Mouse (Mus musculus) forebrain, postnatal 0 days (tissue): ENCODE results near the gene Arid1b. TPM values are rescaled to one million over a fixed set of nuclear protein-coding genes. Genes with fewer than 3 reads are reported as not detected.

Experiments
- ATAC-seq: fragments of 200-750 bp; cut with Nextera tagmentation; 2 replicates; pipeline ENCODE4 v1.8.0; 2017; ENCODE audit warnings: mild to moderate bottlenecking, moderate library complexity
- DNase-seq: peaks from one replicate; pipeline ENCODE4 v3.0.0-alpha.2; 2015
- H3K27ac ChIP-seq: fragments of 300-500 bp; sonication (generic); 2 replicates; pipeline ENCODE4 v1.5.1; 2014; ENCODE audit warnings: low read depth, mild to moderate bottlenecking, antibody characterized with exemption, low read length, moderate library complexity, mixed read lengths
- H3K27me3 ChIP-seq: fragments of 300-500 bp; sonication (generic); 2 replicates; pipeline ENCODE4 v1.6.1; 2014; ENCODE audit warnings: mild to moderate bottlenecking, low read length, mixed read lengths; ENCODE audit not compliant: insufficient read depth
- H3K36me3 ChIP-seq: fragments of 300-500 bp; sonication (generic); 2 replicates; pipeline ENCODE4 v1.6.1; 2014; ENCODE audit warnings: mild to moderate bottlenecking, moderate library complexity; ENCODE audit not compliant: insufficient read depth
- H3K4me1 ChIP-seq: fragments of 300-500 bp; sonication (generic); 2 replicates; pipeline ENCODE4 v1.6.1; 2014; ENCODE audit warnings: antibody characterized with exemption; ENCODE audit not compliant: insufficient read depth
- H3K4me2 ChIP-seq: fragments of 300-500 bp; sonication (generic); 2 replicates; pipeline ENCODE4 v1.6.1; 2014; ENCODE audit warnings: low read depth, mild to moderate bottlenecking, moderate library complexity
- H3K4me3 ChIP-seq: fragments of 300-500 bp; sonication (generic); 2 replicates; pipeline ENCODE4 v1.5.1; 2014; ENCODE audit warnings: low read depth, low read length, mixed read lengths
- H3K9ac ChIP-seq: fragments of 300-500 bp; sonication (generic); 2 replicates; pipeline ENCODE4 v1.6.1; 2014; ENCODE audit warnings: mild to moderate bottlenecking
- H3K9me3 ChIP-seq: fragments of 300-500 bp; sonication (generic); 2 replicates; pipeline ENCODE4 v1.6.1; 2016; ENCODE audit warnings: low read length
- CTCF ChIP-seq: sonication (generic); IDR thresholded peaks from 2 replicates; pipeline ENCODE4 v1.5.1; 2016; ENCODE audit warnings: antibody characterized with exemption, control low read depth, low read depth
- WGBS: fragments of 180-500 bp; shearing (Covaris S2); extraction: QIAGEN DNeasy Blood & Tissue Kit; methylation state at CpG from one replicate; pipeline ENCODE4 v1.1.7; 2014; 5-methylcytosine and 5-hydroxymethylcytosine counted together
- polyA plus RNA-seq: library from polyadenylated mRNA; unstranded; fragments of >200 nt; fragmentation: Nextera tagmentation; extraction: Ambion mirVana; gene quantifications from 2 replicates; pipeline ENCODE4 v1.2.1, GENCODE M21; 2015
- total RNA-seq: library from RNA; depleted of rRNA; stranded (reverse); fragments of >200 nt; gene quantifications from 2 replicates; pipeline ENCODE4 v1.2.3, GENCODE M21; 2014

Gene Arid1b
- total and polyA plus RNA-seq, 2 experiments from 2014 or later, result 10.5 to 51.6 TPM

DNA sequence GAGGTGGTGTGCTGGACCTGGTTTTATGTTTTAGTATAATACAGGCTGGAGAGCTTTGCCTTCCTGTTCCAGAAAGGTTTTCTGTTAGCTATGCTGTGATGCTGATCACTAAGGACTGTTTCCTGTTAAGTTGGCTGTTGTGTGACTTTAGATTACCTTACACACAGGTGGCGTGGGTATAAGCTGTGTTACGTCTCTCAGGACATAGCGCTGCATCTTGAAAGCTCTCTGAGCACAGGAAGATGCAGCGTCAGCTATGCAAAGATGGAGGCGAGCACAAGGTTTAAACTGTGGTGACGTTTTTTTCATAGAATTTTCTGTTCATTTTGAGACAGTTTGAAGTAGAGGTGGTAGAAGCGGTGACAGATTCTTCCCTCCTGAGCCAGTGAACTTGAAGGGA lies 174.5 kb downstream of the Arid1b start:
- TF ChIP-seq CTCF, result no peak
- Histone ChIP-seq H3K9ac (no peak overlapping the region), H3K27ac (no peak overlapping the region), H3K4me1 (peaks cover 17% of the 10 kb centered on the region; the same call in 1 of the 2 replicates), H3K27me3 (no peaks in the 10 kb centered on the region), H3K4me2 (no peak overlapping the region), H3K36me3 (no peaks in the 10 kb centered on the region), H3K4me3 (no peak overlapping the region), H3K9me3 (no peaks in the 10 kb centered on the region)
- ATAC-seq (no peak), DNase-seq (no peak)
- 82% methylated on average over 7 of the region's 7 CpGs for WGBS

DNA sequence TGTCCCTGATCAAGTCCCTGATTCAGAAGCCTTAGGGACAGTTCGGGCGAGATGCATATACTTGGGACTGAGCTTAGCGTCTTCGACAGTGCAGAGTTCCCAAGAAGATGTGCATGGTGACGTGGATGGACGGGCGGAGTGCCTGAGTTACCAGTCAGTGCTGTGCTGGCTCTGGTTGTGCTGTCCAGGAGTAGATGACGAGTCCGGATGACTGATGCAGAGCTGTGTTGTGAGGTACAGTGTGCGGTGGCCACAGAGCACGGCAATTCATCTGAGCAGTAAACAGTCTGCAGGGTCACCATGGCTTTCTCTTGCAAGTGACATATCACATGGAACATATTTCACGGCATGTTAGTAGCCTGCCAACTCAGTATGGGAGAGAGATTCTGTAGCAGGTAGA lies 176.2 kb downstream of the Arid1b start:
- WGBS, result 93% methylated on average over 12 of the region's 12 CpGs

DNA sequence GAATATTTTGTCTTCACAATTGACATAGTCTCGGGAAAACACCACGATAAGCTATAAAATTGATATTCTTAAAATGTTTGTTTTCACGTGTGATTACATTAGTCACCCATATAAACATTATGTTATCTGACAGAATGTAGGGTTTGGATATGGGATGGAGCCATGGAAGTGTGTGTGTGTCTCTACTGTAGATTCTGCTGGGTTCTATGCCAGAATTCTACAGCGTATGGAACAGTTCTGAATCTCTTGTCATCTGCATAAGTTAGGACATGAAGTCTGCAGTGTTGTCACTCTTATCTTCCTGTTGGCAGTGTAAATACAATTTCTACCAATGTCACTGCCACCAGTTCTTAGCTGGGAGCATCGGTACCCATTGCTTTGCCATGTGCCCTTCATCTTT lies 177.3 kb downstream of the Arid1b start:
- Histone ChIP-seq H3K4me1 (peaks cover 17% of the 10 kb centered on the region; the same call in 1 of the 2 replicates), H3K27ac (no peak overlapping the region), H3K9me3 (no peaks in the 10 kb centered on the region), H3K27me3 (no peaks in the 10 kb centered on the region), H3K4me3 (no peak overlapping the region), H3K36me3 (no peaks in the 10 kb centered on the region), H3K9ac (no peak overlapping the region), H3K4me2 (no peak overlapping the region)
- no peak for TF ChIP-seq CTCF
- peak; percentile 59 for ATAC-seq
- WGBS, result 64% methylated on average over 5 of the region's 5 CpGs
- no peak for DNase-seq

More for the DNA sequence above, 176.2 kb downstream of the Arid1b start:
- Histone ChIP-seq H3K4me3 (no peak overlapping the region), H3K4me1 (peaks cover 17% of the 10 kb centered on the region; the same call in 1 of the 2 replicates), H3K36me3 (no peaks in the 10 kb centered on the region), H3K9ac (no peak overlapping the region), H3K4me2 (no peak overlapping the region), H3K9me3 (no peaks in the 10 kb centered on the region), H3K27ac (no peak overlapping the region), H3K27me3 (no peaks in the 10 kb centered on the region)
- no peak for DNase-seq
- no peak for ATAC-seq
- TF ChIP-seq CTCF, result no peak

DNA sequence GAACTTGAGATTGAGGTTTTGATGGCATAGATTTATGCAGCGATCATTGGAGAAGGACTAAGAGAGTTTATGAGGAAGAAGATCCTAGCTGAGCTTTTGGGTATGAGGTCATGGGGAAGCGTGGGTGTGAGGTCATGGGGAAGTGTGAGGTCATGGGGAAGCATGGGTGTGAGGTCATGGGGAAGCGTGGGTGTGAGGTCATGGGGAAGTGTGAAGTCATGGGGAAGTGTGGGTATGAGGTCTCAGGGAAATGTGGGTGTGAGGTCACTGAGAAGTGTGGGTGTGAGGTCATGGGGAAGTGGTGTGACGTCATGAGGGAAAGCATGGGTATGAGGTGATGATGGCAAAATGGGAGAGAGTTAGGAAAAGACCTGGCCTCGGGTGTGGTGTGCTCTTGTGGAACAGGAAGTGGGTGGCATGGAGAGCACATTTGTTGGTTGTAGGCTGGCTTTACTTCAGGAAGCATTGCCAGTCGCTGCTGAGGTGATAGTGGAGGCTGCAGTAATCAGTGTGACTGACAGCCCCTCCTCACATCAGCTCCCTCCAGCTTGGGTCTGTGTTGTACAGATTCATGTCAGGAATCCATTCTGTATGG lies 180.4 kb downstream of the Arid1b start:
- no peak for ATAC-seq
- no peak for DNase-seq
- Histone ChIP-seq H3K4me2 (no peak overlapping the region), H3K36me3 (no peaks in the 10 kb centered on the region), H3K9ac (no peak overlapping the region), H3K4me3 (no peak overlapping the region), H3K27me3 (no peaks in the 10 kb centered on the region), H3K27ac (no peak overlapping the region), H3K9me3 (no peaks in the 10 kb centered on the region), H3K4me1 (peaks cover 11% of the 10 kb centered on the region; the same call in 1 of the 2 replicates)
- no peak for TF ChIP-seq CTCF
- WGBS, result 86% methylated on average over 6 of the region's 6 CpGs

DNA sequence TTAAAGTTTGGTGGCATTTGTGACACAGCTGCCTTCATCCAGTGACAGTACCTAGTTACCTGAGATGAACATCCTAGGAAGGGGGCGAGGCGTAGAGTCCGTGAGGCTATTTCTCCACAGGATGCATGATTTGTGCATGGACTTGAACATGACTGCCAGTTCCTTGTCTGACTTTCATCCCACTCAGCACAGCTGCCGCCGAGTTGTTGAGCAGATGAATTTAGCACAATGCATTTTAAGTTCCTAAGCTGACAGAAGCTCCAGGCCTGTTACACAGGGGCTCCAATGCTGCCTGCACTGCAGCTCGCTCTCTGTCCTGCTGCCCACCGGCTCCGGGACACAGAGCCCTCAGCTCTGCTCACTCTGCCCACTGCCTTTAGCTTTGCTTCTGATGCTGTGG lies 181.4 kb downstream of the Arid1b start:
- 0 out of 2 replicates have a peak, but pooled peaks have one; percentile 12 for ATAC-seq
- WGBS, result 72% methylated on average over 8 of the region's 8 CpGs
- H3K27me3 ChIP-seq, result no peaks in the 10 kb centered on the region
- no peak overlapping the region for H3K4me3 ChIP-seq
- H3K9me3 ChIP-seq, result no peaks in the 10 kb centered on the region
- 0 out of 2 replicates have a peak overlapping the region, but pooled peaks have one; percentile 40 for H3K27ac ChIP-seq
- H3K9ac ChIP-seq, result no peak overlapping the region
- H3K4me1 ChIP-seq, result peaks cover 6% of the 10 kb centered on the region; the same call in 1 of the 2 replicates
- peak; percentile 36 for DNase-seq
- no peak for TF ChIP-seq CTCF
- H3K36me3 ChIP-seq, result no peaks in the 10 kb centered on the region
- no peak overlapping the region for H3K4me2 ChIP-seq

DNA sequence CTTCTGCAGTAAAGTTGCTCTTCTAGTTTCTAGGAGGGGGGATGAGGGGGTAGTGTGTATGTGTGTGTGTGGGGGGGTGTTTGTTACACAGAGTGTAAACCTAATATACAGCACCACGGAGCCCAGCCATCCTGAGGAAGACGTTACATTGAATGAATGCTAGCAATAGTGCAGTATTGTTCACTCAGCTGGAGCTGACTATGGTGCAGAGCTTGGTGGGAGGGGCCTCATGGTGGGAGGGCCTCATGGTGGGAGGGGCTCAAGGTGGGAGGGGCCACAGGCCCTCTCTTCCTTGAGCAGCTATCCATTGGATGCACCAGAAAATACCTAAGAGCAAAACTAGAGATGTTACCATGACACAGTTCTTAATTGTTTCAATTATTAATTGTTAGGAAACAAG lies 182.2 kb downstream of the Arid1b start:
- Histone ChIP-seq H3K9ac (no peak overlapping the region), H3K4me1 (peaks cover 5% of the 10 kb centered on the region; the same call in 1 of the 2 replicates), H3K27me3 (no peaks in the 10 kb centered on the region), H3K27ac (no peak overlapping the region), H3K9me3 (no peaks in the 10 kb centered on the region), H3K4me3 (no peak overlapping the region), H3K36me3 (no peaks in the 10 kb centered on the region), H3K4me2 (no peak overlapping the region)
- 78% methylated on average over 2 of the region's 2 CpGs for WGBS
- DNase-seq, result no peak
- ATAC-seq, result no peak
- no peak for TF ChIP-seq CTCF

DNA sequence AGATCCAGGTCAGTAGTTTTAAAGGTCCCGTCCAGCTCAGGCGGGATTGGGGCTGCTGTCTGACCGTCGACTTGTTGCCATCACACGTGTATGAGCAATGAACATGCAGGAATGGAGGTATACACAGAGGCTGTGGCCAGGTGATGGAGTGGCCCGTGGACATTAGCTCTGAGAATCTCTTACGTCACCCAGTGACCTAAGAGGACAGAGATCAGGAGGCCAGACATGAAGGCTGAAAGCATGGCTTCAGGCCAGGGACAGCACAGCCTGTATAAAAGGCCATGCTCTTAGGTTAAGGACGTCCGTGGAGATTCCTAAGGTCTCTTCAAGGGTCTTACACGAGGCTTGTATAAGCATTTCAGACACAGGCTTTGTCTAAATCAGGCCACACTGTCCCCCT lies 184.4 kb downstream of the Arid1b start:
- Histone ChIP-seq H3K4me3 (no peak overlapping the region), H3K4me1 (no peaks in the 10 kb centered on the region), H3K36me3 (no peaks in the 10 kb centered on the region), H3K9ac (no peak overlapping the region), H3K4me2 (no peak overlapping the region), H3K27me3 (no peaks in the 10 kb centered on the region), H3K27ac (no peak overlapping the region), H3K9me3 (no peaks in the 10 kb centered on the region)
- no peak for ATAC-seq
- DNase-seq, result no peak
- TF ChIP-seq CTCF, result no peak
- 90% methylated on average over 10 of the region's 10 CpGs for WGBS
